Mouse (Mus musculus) heart, postnatal 0 days (tissue): ENCODE measurements at regions not wholly inside any gene's neighbourhood (a gene's known extent, or its start where the extent isn't known, plus 50 kb on each side); places are given as distances from the start of the nearest gene placed in this dataset.

ENCODE experiments used
- ATAC-seq: fragments of 200-750 bp; cut with Nextera tagmentation; 2 replicates; pipeline ENCODE4 v1.8.0; 2017; ENCODE audit warnings: low read depth, moderate number of reproducible peaks, moderate library complexity; ENCODE audit not compliant: insufficient read depth
- DNase-seq: peaks from one replicate; pipeline ENCODE4 v3.0.0-alpha.2; 2016; ENCODE audit warnings: low spot score
- H3K27ac ChIP-seq: fragments of 300-500 bp; sonication (generic); 2 replicates; pipeline ENCODE4 v1.5.1; 2014; ENCODE audit warnings: low read depth, mild to moderate bottlenecking
- H3K27me3 ChIP-seq: fragments of 300-500 bp; sonication (generic); 2 replicates; pipeline ENCODE4 v1.6.1; 2014; ENCODE audit warnings: low read length, mixed read lengths; ENCODE audit not compliant: control insufficient read depth, insufficient read depth
- H3K36me3 ChIP-seq: fragments of 300-500 bp; sonication (generic); replicated peaks from 2 replicates; pipeline ENCODE4 v1.6.1; 2014; ENCODE audit warnings: low read length, mixed read lengths; ENCODE audit not compliant: control insufficient read depth, insufficient read depth
- H3K4me1 ChIP-seq: fragments of 300-500 bp; sonication (generic); 2 replicates; pipeline ENCODE4 v1.6.1; 2014; ENCODE audit warnings: antibody characterized with exemption; ENCODE audit not compliant: control insufficient read depth, insufficient read depth
- H3K4me2 ChIP-seq: fragments of 300-500 bp; sonication (generic); 2 replicates; pipeline ENCODE4 v1.6.1; 2014; ENCODE audit warnings: low read depth, mild to moderate bottlenecking, low read length, moderate library complexity
- H3K4me3 ChIP-seq: fragments of 300-500 bp; sonication (generic); 2 replicates; pipeline ENCODE4 v1.5.1; 2014; ENCODE audit warnings: low read depth, low read length
- H3K9ac ChIP-seq: fragments of 300-500 bp; sonication (generic); replicated peaks from 2 replicates; pipeline ENCODE4 v1.6.1; 2014; ENCODE audit warnings: low read depth, low read length, mixed read lengths
- H3K9me3 ChIP-seq: fragments of 300-500 bp; sonication (generic); replicated peaks from 2 replicates; pipeline ENCODE4 v1.6.1; 2016; ENCODE audit warnings: low read length; ENCODE audit not compliant: control insufficient read depth
- CTCF ChIP-seq: IDR thresholded peaks from 2 replicates; pipeline ENCODE4 v1.5.1; 2016; ENCODE audit warnings: antibody characterized with exemption, control low read depth, low read depth
- EP300 ChIP-seq: IDR thresholded peaks from 2 replicates; pipeline ENCODE4 v1.6.1; 2016; ENCODE audit warnings: antibody characterized with exemption, low read depth
- WGBS: fragments of 180-500 bp; shearing (Covaris S2); extraction: QIAGEN DNeasy Blood & Tissue Kit; methylation state at CpG from one replicate; pipeline ENCODE4 v1.1.7; 2014; 5-methylcytosine and 5-hydroxymethylcytosine counted together

DNA sequence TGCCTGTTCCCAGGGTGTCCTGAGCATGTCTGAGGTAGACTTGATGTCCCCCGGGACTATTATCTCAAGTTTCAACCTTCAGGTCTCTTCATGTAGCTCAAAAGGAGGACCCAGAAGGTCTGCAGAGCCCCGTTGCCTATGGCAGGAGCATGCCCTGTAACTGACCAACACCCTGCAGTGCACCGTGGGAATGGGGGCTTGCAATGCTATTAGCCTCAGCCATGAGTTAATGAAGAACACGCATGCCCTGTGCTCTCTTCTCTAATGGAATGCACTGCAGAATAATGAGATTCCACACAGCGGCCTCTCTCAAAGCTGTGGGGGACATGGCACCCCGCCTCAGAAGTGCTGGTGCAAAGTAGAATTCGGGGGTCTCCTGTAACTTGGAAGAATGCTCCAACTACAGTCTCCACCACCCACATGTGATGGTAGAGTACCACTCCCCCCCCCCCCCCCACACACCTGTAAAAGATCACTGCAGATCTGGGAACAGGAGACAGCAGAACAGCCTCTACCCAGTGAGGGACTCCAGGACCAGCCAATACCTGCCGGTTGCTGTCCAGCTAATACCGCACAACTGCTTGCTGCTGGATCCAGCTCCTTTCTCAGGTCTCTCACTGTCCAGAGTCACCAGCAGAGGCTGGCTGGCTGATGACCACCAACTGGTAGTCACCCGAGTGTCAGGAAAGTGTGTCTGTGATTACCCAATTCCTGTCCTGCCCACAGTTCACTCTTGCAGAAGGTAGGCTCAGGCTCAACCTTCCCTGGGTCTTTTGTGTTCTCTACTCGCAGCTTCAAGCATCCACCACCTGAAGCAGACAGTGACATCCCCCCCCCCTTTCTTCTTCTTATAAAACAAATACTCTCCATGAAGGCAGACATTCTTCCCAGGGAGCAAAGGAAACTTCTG, 255.4 kb upstream of the Dio3 start:
- Histone ChIP-seq H3K9me3 (no peaks in the 10 kb centered on the region), H3K4me2 (no peak overlapping the region), H3K27ac (no peak overlapping the region), H3K4me1 (no peaks in the 10 kb centered on the region), H3K4me3 (no peak overlapping the region), H3K9ac (no peak overlapping the region), H3K27me3 (no peaks in the 10 kb centered on the region), H3K36me3 (no peaks in the 10 kb centered on the region)
- DNase-seq (no peak), ATAC-seq (no peak)
- TF ChIP-seq CTCF (no peak), EP300 (no peak)
- WGBS: 66% methylated on average over 11 of the region's 11 CpGs

DNA sequence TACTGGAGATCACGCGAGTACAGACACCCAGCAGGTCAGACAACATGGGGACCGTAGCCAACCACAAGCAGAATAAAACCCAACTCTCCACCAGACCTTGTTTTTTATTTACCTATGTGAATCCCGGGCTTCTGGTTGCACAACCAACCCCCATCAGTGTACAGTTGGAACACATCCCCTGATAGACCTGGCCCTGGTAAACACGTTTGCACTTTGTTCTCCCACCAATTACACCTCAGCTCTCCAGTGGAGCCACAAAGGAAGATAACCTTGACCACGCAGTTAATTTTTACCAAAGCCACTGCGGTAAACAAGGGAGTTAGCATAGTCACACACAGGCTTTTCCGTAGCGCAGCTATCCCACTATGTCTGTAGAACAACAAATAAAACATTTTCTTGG, 254.6 kb upstream of the Dio3 start:
- Histone ChIP-seq H3K27me3 (no peaks in the 10 kb centered on the region), H3K4me2 (no peak overlapping the region), H3K27ac (no peak overlapping the region), H3K9ac (no peak overlapping the region), H3K9me3 (no peaks in the 10 kb centered on the region), H3K4me1 (no peaks in the 10 kb centered on the region), H3K36me3 (no peaks in the 10 kb centered on the region), H3K4me3 (no peak overlapping the region)
- no peak for TF ChIP-seq CTCF
- no peak for TF ChIP-seq EP300
- 83% methylated on average over 9 of the region's 9 CpGs for WGBS
- no peak for DNase-seq
- no peak for ATAC-seq

DNA sequence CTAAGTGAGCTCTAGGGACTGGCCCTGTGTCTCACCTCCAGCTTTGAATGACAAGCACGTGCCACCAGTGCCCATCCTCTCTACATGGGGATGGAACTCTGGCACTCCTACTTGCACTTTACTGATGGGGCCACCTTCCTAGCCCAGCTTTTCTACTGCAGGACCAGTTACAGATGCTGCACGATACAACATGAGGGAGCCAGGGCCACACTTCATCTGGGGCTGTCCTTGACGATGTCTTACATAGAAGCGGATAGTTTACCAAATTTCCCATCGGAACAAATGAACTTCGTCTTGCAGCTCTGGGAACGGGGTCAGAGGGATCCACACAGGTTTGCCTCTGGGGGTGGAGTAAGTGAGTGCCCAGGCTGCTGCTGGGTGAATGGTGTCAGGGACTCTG, 253.7 kb upstream of the Dio3 start:
- Histone ChIP-seq H3K9ac (no peak overlapping the region), H3K4me1 (no peaks in the 10 kb centered on the region), H3K27me3 (no peaks in the 10 kb centered on the region), H3K36me3 (no peaks in the 10 kb centered on the region), H3K4me3 (no peak overlapping the region), H3K27ac (no peak overlapping the region), H3K4me2 (no peak overlapping the region), H3K9me3 (no peaks in the 10 kb centered on the region)
- 79% methylated on average over 7 of the region's 7 CpGs for WGBS
- DNase-seq (no peak), ATAC-seq (no peak)
- TF ChIP-seq EP300 (no peak), CTCF (no peak)

DNA sequence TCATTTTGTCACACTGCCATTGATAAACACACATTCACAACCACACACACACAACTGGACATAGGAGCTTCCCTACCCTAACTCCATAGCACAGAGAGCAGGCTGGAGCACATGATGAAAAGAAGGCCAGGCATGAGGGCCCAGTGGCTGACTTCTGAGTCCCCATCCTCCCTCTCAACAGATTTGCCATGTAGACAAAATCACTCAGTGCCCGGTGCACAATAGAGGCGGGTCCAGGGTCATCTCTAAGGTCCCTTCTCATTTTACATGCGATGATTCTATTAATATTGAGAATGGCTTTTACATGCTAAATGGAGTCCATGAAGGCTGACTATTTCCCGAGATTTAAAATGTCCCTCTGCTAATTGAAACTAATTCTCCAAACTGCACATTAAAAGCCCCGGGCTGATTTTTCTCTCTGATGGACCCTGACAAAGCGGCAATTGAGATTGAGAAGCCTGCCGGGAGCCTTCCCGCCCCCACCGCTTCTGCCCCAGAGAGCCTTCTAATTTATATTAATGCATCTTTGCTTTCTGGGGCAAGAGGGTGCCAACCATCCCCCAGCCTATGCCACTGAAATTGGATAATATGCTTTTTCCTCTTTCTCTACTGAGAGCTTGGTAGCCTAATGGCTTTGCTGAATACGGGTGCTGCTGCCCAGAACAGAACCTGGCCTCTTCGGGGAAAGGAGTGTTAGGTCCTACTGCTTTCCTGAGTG, 252.7 kb upstream of the Dio3 start:
- no peak for DNase-seq
- ATAC-seq: no peak

DNA sequence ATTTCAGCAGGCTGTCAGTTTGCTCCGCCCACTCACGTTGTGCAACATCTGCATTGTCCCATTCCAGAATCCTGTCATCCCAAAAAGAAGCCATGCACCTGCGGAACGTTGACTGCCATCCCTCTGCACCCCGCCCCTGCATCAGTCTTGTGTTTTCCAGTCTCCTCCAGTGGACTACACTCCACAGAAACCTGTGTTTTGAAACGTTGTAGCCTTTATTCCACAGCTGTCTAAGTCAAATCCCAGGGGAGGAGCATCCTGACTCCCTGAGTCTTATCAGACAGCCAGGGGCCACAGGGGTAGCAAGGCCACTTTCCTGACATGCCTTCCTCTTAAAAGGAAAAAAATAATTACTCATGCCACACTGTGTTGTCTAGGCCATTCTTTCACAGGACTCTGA, 251.5 kb upstream of the Dio3 start:
- H3K9ac ChIP-seq: no peak overlapping the region
- H3K36me3 ChIP-seq: no peaks in the 10 kb centered on the region
- 67% methylated on average over 6 of the region's 6 CpGs for WGBS
- no peak overlapping the region for H3K27ac ChIP-seq
- no peak for TF ChIP-seq CTCF
- no peak for TF ChIP-seq EP300
- no peak overlapping the region for H3K4me3 ChIP-seq
- ATAC-seq (no peak), DNase-seq (no peak)
- H3K4me2 ChIP-seq: no peak overlapping the region
- no peaks in the 10 kb centered on the region for H3K9me3 ChIP-seq
- H3K4me1 ChIP-seq: no peaks in the 10 kb centered on the region
- H3K27me3 ChIP-seq: no peaks in the 10 kb centered on the region

More for the DNA sequence above, 252.7 kb upstream of the Dio3 start:
- no peaks in the 10 kb centered on the region for H3K9me3 ChIP-seq
- no peak overlapping the region for H3K9ac ChIP-seq
- H3K4me3 ChIP-seq: no peak overlapping the region
- H3K36me3 ChIP-seq: no peaks in the 10 kb centered on the region
- H3K4me1 ChIP-seq: no peaks in the 10 kb centered on the region
- WGBS: 72% methylated on average over 11 of the region's 11 CpGs
- no peak overlapping the region for H3K4me2 ChIP-seq
- no peaks in the 10 kb centered on the region for H3K27me3 ChIP-seq
- TF ChIP-seq CTCF: no peak
- TF ChIP-seq EP300: no peak
- H3K27ac ChIP-seq: no peak overlapping the region
